Mouse (Mus musculus): ENCODE data around the gene Dguok. TPM values are rescaled to one million over a fixed set of nuclear protein-coding genes. Genes with fewer than 3 reads are reported as not detected.

The Dguok gene
- total and polyA plus RNA-seq, 2 experiments from 2014 or later, result 35.3 to 52.1 TPM

- Histone ChIP-seq H3K4me1 (ENCODE audit: insufficient read depth) (peaks cover 28% of the 10 kb centered on the region), H3K27ac (ENCODE audit: low read depth, low read length) (peak overlapping the region; percentile 21; the same call in 1 of the 2 replicates), H3K9me3 (ENCODE audit: low read length) (no peaks in the 10 kb centered on the region), H3K4me3 (ENCODE audit: low read depth, low read length) (no peak overlapping the region), H3K27me3 (ENCODE audit: insufficient read depth, low read length) (no peaks in the 10 kb centered on the region), H3K36me3 (ENCODE audit: insufficient read depth) (peaks cover 27% of the 10 kb centered on the region; the same call in 1 of the 2 replicates), H3K9ac (no peak overlapping the region), H3K4me2 (ENCODE audit: low read depth) (no peak overlapping the region)
- WGBS, result 17% methylated on average over 5 of the region's 5 CpGs
- ATAC-seq (no peak), DNase-seq (no peak)
- TF ChIP-seq CTCF (IDR thresholded peaks at IDR 0.05; ENCODE audit: low read depth), result no peak
Observed at GRCm38 (mm10) chr6:83435174-83435573, 71.6 kb downstream of the Dguok start.

DNA sequence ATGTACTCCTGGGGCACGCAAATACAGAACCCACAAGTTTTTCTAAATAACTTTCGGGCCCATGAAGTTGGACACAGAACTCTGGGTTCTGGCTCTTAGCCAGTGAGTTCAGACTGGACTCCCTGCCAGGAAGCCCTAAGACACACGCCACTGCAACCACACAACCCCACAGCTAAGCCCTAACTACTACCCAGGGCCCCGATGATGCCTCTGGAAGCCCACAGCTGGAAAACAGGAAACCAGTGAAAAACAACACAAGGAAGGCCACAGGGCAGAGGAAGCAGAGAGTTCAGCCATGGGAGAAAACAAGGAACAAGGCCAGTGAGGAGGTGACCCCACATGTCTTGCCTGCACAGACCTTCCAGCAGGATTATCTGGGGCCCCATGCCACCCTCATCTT is 73.2 kb downstream of the Dguok start:
- ATAC-seq (no peak), DNase-seq (no peak)
- Histone ChIP-seq H3K4me3 (ENCODE audit: low read depth, low read length) (no peak overlapping the region), H3K4me1 (ENCODE audit: insufficient read depth) (peaks cover 16% of the 10 kb centered on the region), H3K27me3 (ENCODE audit: insufficient read depth, low read length) (no peaks in the 10 kb centered on the region), H3K4me2 (ENCODE audit: low read depth) (no peak overlapping the region), H3K27ac (ENCODE audit: low read depth, low read length) (no peak overlapping the region), H3K36me3 (ENCODE audit: insufficient read depth) (peaks cover 22% of the 10 kb centered on the region; the same call in 1 of the 2 replicates), H3K9ac (no peak overlapping the region), H3K9me3 (ENCODE audit: low read length) (no peaks in the 10 kb centered on the region)
- 76% methylated on average over 4 of the region's 4 CpGs for WGBS
- TF ChIP-seq CTCF (IDR thresholded peaks at IDR 0.05; ENCODE audit: low read depth), result no peak

DNA sequence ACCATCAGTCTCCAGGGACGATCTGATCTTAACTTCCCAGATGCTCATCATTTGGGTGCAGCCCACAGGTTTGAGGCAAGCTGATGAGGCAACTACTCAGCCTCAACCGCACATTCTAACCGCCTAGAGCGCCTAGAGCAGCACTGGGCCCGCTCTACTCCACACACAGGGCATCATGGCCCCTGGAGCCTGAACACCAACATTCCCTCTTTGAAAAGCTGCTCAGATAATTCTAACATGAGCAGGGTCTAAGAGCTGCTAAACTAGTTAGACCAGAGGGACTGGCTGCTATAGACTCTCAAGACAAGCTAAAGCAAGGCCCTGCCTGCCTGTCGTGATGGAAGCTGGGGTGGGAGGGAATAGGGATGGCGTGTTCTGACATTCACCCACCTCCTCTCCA is 73.8 kb downstream of the Dguok start:
- Histone ChIP-seq H3K9ac (no peak overlapping the region), H3K4me1 (ENCODE audit: insufficient read depth) (peaks cover 18% of the 10 kb centered on the region), H3K27me3 (ENCODE audit: insufficient read depth, low read length) (no peaks in the 10 kb centered on the region), H3K4me2 (ENCODE audit: low read depth) (no peak overlapping the region), H3K36me3 (ENCODE audit: insufficient read depth) (peaks cover 16% of the 10 kb centered on the region; the same call in 1 of the 2 replicates), H3K27ac (ENCODE audit: low read depth, low read length) (no peak overlapping the region), H3K4me3 (ENCODE audit: low read depth, low read length) (no peak overlapping the region), H3K9me3 (ENCODE audit: low read length) (no peaks in the 10 kb centered on the region)
- ATAC-seq (no peak), DNase-seq (no peak)
- 79% methylated on average over 7 of the region's 7 CpGs for WGBS
- no peak for TF ChIP-seq CTCF (IDR thresholded peaks at IDR 0.05; ENCODE audit: low read depth)

Other genes with a start within 250 kb of the Dguok start
- gene Mthfd2, start 181.1 kb downstream of the Dguok start, total RNA-seq (2014; rRNA removed), result 18.6 and 31.9 TPM in 2 replicates
- gene Mthfd2, start 181.1 kb downstream of the Dguok start, polyA plus RNA-seq (2015; fragmentation: Nextera tagmentation; extraction: Ambion mirVana), result 19.0 and 21.5 TPM in 2 replicates
- 31.0 and 32.4 TPM in 2 replicates for gene Mob1a, start 181.0 kb downstream of the Dguok start, total RNA-seq (2014; rRNA removed)
- gene Mob1a, start 181.0 kb downstream of the Dguok start, polyA plus RNA-seq (2015; fragmentation: Nextera tagmentation; extraction: Ambion mirVana), result 9.3 and 9.5 TPM in 2 replicates
- gene Bola3, start 157.8 kb downstream of the Dguok start, total RNA-seq (2014; rRNA removed), result 6.6 and 7.7 TPM in 2 replicates
- gene Bola3, start 157.8 kb downstream of the Dguok start, polyA plus RNA-seq (2015; fragmentation: Nextera tagmentation; extraction: Ambion mirVana), result 50.2 and 55.7 TPM in 2 replicates
- 23.2 and 27.7 TPM in 2 replicates for gene Tet3, start 47.9 kb downstream of the Dguok start, total RNA-seq (2014; rRNA removed)
- gene Tet3, start 47.9 kb downstream of the Dguok start, polyA plus RNA-seq (2015; fragmentation: Nextera tagmentation; extraction: Ambion mirVana), result 38.0 and 49.4 TPM in 2 replicates
- gene Actg2, start 29.3 kb upstream of the Dguok start, total RNA-seq (2014; rRNA removed), result 0.38 and 2.2 TPM in 2 replicates
- gene Actg2, start 29.3 kb upstream of the Dguok start, polyA plus RNA-seq (2015; fragmentation: Nextera tagmentation; extraction: Ambion mirVana), result 1.0 and 1.6 TPM in 2 replicates
- 11.2 and 13.9 TPM in 2 replicates for gene Stambp, start 65.8 kb upstream of the Dguok start, total RNA-seq (2014; rRNA removed)
- gene Stambp, start 65.8 kb upstream of the Dguok start, polyA plus RNA-seq (2015; fragmentation: Nextera tagmentation; extraction: Ambion mirVana), result 64.7 and 72.3 TPM in 2 replicates
- not detected in 2 replicates for gene Clec4f, start 149.2 kb upstream of the Dguok start, total RNA-seq (2014; rRNA removed)
- gene Clec4f, start 149.2 kb upstream of the Dguok start, polyA plus RNA-seq (2015; fragmentation: Nextera tagmentation; extraction: Ambion mirVana), result 0.28 TPM in 1 of 2 replicates, not detected in the other
- gene Cd207, start 170.9 kb upstream of the Dguok start, total RNA-seq (2014; rRNA removed), result not detected in 2 replicates
- not detected in 2 replicates for gene Cd207, start 170.9 kb upstream of the Dguok start, polyA plus RNA-seq (2015; fragmentation: Nextera tagmentation; extraction: Ambion mirVana)
- not detected in 2 replicates for gene Vax2, start 204.3 kb upstream of the Dguok start, total RNA-seq (2014; rRNA removed)
- not detected in 2 replicates for gene Vax2, start 204.3 kb upstream of the Dguok start, polyA plus RNA-seq (2015; fragmentation: Nextera tagmentation; extraction: Ambion mirVana)
- gene Atp6v1b1, start 236.0 kb upstream of the Dguok start, total RNA-seq (2014; rRNA removed), result 0.19 and 0.77 TPM in 2 replicates
- gene Atp6v1b1, start 236.0 kb upstream of the Dguok start, polyA plus RNA-seq (2015; fragmentation: Nextera tagmentation; extraction: Ambion mirVana), result 0.38 and 0.53 TPM in 2 replicates

All from forebrain, postnatal 0 days (tissue).